Mouse (Mus musculus): Measurements from ENCODE around the gene U2af1. TPM values are rescaled to one million over a fixed set of nuclear protein-coding genes. Genes with fewer than 3 reads are reported as not detected.

Gene U2af1
- polyA plus RNA-seq, 1 experiment, result 102 TPM

DNA sequence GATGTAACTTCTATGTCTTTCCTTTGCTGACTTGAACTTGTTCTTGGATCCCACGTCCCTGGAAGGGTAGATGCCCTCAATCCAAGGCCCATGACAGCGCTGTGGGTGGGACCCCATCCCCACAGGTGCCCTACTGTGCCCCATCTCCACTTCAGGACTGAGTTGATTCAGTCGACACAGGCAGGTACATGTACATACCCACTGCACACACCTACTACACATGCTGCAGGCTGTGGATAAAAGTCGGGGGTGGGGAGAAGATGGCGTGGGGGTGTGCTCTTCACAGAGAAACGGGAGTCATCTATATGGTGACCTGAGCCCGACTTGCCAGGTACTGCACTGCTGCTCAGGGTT lies 35.3 kb upstream of the U2af1 start:
- Histone ChIP-seq H3K27me3 (ENCODE audit: control insufficient read depth, insufficient read depth, low read length) (no peaks in the 10 kb centered on the region), H3K36me3 (ENCODE audit: control insufficient read depth, insufficient read depth, low read length) (no peaks in the 10 kb centered on the region)
- no peak for TF ChIP-seq CTCF (IDR thresholded peaks at IDR 0.05; ENCODE audit: borderline replicate concordance, control insufficient read depth, extremely low read depth, insufficient read depth, low read length, poor library complexity)
- TF ChIP-seq POLR2A (IDR thresholded peaks at IDR 0.05; ENCODE audit: control insufficient read depth, extremely low read depth, insufficient read depth, low read length, poor library complexity), result no peak

GRCm38 (mm10) chr17:31693330-31694022 lies 34.8 kb upstream of the U2af1 start:
- Histone ChIP-seq H3K36me3 (ENCODE audit: control insufficient read depth, insufficient read depth, low read length) (no peaks in the 10 kb centered on the region), H3K27me3 (ENCODE audit: control insufficient read depth, insufficient read depth, low read length) (no peaks in the 10 kb centered on the region), H3K4me1 (replicated peaks; ENCODE audit: control insufficient read depth, insufficient read depth, low read length) (peaks cover 13% of the 10 kb centered on the region), H3K4me3 (ENCODE audit: control insufficient read depth, insufficient read depth, low read length) (no peak overlapping the region), H3K27ac (ENCODE audit: control insufficient read depth, insufficient read depth, low read length) (no peak overlapping the region)
- 6% methylated on average over 20 of the region's 20 CpGs for WGBS
- TF ChIP-seq CTCF (IDR thresholded peaks at IDR 0.05; ENCODE audit: borderline replicate concordance, control insufficient read depth, extremely low read depth, insufficient read depth, low read length, poor library complexity) (peak; percentile 90), POLR2A (IDR thresholded peaks at IDR 0.05; ENCODE audit: control insufficient read depth, extremely low read depth, insufficient read depth, low read length, poor library complexity) (no peak)
- peak; percentile 73 for DNase-seq

More for the DNA sequence above, 35.3 kb upstream of the U2af1 start:
- DNase-seq, result no peak
- 85% methylated on average over 7 of the region's 7 CpGs for WGBS
- Histone ChIP-seq H3K4me1 (replicated peaks; ENCODE audit: control insufficient read depth, insufficient read depth, low read length) (peaks cover 13% of the 10 kb centered on the region), H3K27ac (ENCODE audit: control insufficient read depth, insufficient read depth, low read length) (no peak overlapping the region), H3K4me3 (ENCODE audit: control insufficient read depth, insufficient read depth, low read length) (no peak overlapping the region)

DNA sequence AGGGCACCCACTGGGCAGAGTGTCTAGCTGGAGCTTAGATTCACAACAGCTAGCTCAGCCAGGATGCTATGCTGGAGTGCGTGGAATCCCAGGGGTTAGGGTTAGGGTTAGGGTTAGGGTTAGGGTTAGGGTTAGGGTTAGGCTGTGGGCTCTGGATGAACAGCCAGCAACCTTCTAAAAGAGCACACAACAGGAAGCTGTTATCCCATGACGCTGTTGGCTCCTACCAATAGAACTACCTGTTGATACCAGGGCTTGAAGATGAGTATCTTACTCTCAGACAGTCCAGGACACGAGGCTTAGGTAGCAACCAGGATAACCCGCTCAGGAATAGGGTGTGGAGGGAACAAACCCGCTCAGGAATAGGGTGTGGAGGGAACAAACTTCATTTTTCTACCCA lies 34.2 kb upstream of the U2af1 start:
- TF ChIP-seq POLR2A (IDR thresholded peaks at IDR 0.05; ENCODE audit: control insufficient read depth, extremely low read depth, insufficient read depth, low read length, poor library complexity) (no peak), CTCF (IDR thresholded peaks at IDR 0.05; ENCODE audit: borderline replicate concordance, control insufficient read depth, extremely low read depth, insufficient read depth, low read length, poor library complexity) (no peak)
- Histone ChIP-seq H3K4me1 (replicated peaks; ENCODE audit: control insufficient read depth, insufficient read depth, low read length) (peaks cover 13% of the 10 kb centered on the region), H3K27me3 (ENCODE audit: control insufficient read depth, insufficient read depth, low read length) (no peaks in the 10 kb centered on the region), H3K27ac (ENCODE audit: control insufficient read depth, insufficient read depth, low read length) (no peak overlapping the region), H3K36me3 (ENCODE audit: control insufficient read depth, insufficient read depth, low read length) (no peaks in the 10 kb centered on the region), H3K4me3 (ENCODE audit: control insufficient read depth, insufficient read depth, low read length) (no peak overlapping the region)
- 48% methylated on average over 5 of the region's 5 CpGs for WGBS
- DNase-seq, result no peak

DNA sequence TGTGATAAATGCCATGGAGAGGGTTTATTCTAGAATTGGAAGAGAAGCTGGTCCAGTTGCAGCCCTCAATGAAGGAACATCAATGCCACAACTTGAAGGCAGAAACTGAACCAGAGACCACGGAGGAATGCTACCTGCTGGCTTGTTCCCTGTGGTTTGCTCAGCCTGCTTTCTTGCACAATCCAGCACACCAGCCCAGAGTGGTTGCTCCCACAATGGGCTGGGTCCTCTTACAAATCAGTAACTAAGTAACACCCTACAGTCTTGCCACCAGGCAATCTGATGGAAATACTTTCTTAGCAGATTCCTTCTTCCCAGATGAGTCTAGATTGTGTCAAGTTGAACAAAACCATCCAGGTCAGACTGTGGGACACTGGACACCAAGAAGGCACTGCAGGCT lies 30.9 kb upstream of the U2af1 start:
- Histone ChIP-seq H3K27ac (ENCODE audit: control insufficient read depth, insufficient read depth, low read length) (no peak overlapping the region), H3K36me3 (ENCODE audit: control insufficient read depth, insufficient read depth, low read length) (no peaks in the 10 kb centered on the region), H3K4me1 (replicated peaks; ENCODE audit: control insufficient read depth, insufficient read depth, low read length) (peaks cover 21% of the 10 kb centered on the region), H3K27me3 (ENCODE audit: control insufficient read depth, insufficient read depth, low read length) (no peaks in the 10 kb centered on the region), H3K4me3 (ENCODE audit: control insufficient read depth, insufficient read depth, low read length) (no peak overlapping the region)
- TF ChIP-seq POLR2A (IDR thresholded peaks at IDR 0.05; ENCODE audit: control insufficient read depth, extremely low read depth, insufficient read depth, low read length, poor library complexity) (no peak), CTCF (IDR thresholded peaks at IDR 0.05; ENCODE audit: borderline replicate concordance, control insufficient read depth, extremely low read depth, insufficient read depth, low read length, poor library complexity) (no peak)
- no peak for DNase-seq
- WGBS, result 68% methylated on average over 1 of the region's 1 CpGs

- TF ChIP-seq POLR2A (IDR thresholded peaks at IDR 0.05; ENCODE audit: control insufficient read depth, extremely low read depth, insufficient read depth, low read length, poor library complexity), result no peak
- no peak for TF ChIP-seq CTCF (IDR thresholded peaks at IDR 0.05; ENCODE audit: borderline replicate concordance, control insufficient read depth, extremely low read depth, insufficient read depth, low read length, poor library complexity)
- Histone ChIP-seq H3K4me3 (ENCODE audit: control insufficient read depth, insufficient read depth, low read length) (no peak overlapping the region), H3K36me3 (ENCODE audit: control insufficient read depth, insufficient read depth, low read length) (no peaks in the 10 kb centered on the region), H3K4me1 (replicated peaks; ENCODE audit: control insufficient read depth, insufficient read depth, low read length) (peaks cover 12% of the 10 kb centered on the region), H3K27ac (ENCODE audit: control insufficient read depth, insufficient read depth, low read length) (no peak overlapping the region), H3K27me3 (ENCODE audit: control insufficient read depth, insufficient read depth, low read length) (no peaks in the 10 kb centered on the region)
- WGBS, result 94% methylated on average over 9 of the region's 9 CpGs
- no peak for DNase-seq
Observed at GRCm38 (mm10) chr17:31688112-31688511, 29.4 kb upstream of the U2af1 start.

DNA sequence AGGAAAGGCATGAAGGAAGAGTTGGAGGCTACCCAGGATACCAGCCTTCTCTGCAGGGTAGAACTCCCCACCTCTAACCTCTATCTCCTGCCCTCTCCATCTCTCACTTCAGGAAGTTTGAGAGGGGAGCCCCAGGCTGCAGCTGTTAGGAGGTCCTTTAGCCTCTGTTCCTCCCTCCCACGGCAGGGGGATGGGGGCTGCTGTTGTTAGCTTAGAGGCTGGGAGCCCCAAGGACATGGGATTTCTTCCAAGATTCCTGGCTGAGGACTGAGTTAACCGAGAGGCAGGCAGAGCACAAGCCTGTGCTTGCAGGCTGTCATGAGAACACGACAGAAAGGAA lies 27.5 kb upstream of the U2af1 start:
- no peak overlapping the region for H3K27ac ChIP-seq (ENCODE audit: control insufficient read depth, insufficient read depth, low read length)
- 70% methylated on average over 3 of the region's 3 CpGs for WGBS

More for the DNA sequence above, 27.5 kb upstream of the U2af1 start:
- no peak for TF ChIP-seq POLR2A (IDR thresholded peaks at IDR 0.05; ENCODE audit: control insufficient read depth, extremely low read depth, insufficient read depth, low read length, poor library complexity)
- TF ChIP-seq CTCF (IDR thresholded peaks at IDR 0.05; ENCODE audit: borderline replicate concordance, control insufficient read depth, extremely low read depth, insufficient read depth, low read length, poor library complexity), result no peak
- Histone ChIP-seq H3K4me3 (ENCODE audit: control insufficient read depth, insufficient read depth, low read length) (no peak overlapping the region), H3K27me3 (ENCODE audit: control insufficient read depth, insufficient read depth, low read length) (no peaks in the 10 kb centered on the region), H3K36me3 (ENCODE audit: control insufficient read depth, insufficient read depth, low read length) (no peaks in the 10 kb centered on the region), H3K4me1 (replicated peaks; ENCODE audit: control insufficient read depth, insufficient read depth, low read length) (peaks cover 8% of the 10 kb centered on the region)
- DNase-seq, result no peak

Measured in thymus, adult 2 months (tissue).